Mouse (Mus musculus) ES-E14 (cell line): ENCODE results near the gene Myo1h.

Experiments used
- CHD2 ChIP-seq: IDR thresholded peaks from 2 replicates; pipeline ENCODE4 v1.6.1; 2014; ENCODE audit warnings: mild to moderate bottlenecking, low read depth, low read length, inconsistent platforms
- HCFC1 ChIP-seq: IDR thresholded peaks from 2 replicates; pipeline ENCODE4 v1.6.1; 2012; ENCODE audit warnings: low read length, inconsistent platforms, borderline replicate concordance; ENCODE audit not compliant: insufficient read depth
- MAFK ChIP-seq: IDR thresholded peaks from 2 replicates; pipeline ENCODE4 v1.6.1; 2014; ENCODE audit warnings: mild to moderate bottlenecking, low read depth, low read length, inconsistent platforms; ENCODE audit not compliant: insufficient read depth
- ZNF384 ChIP-seq: IDR thresholded peaks from 2 replicates; pipeline ENCODE4 v1.6.1; 2012; ENCODE audit warnings: low read depth, low read length, inconsistent platforms

- no peak for TF ChIP-seq MAFK
- TF ChIP-seq ZNF384, result no peak
- TF ChIP-seq CHD2, result no peak
- no peak for TF ChIP-seq HCFC1
Observed at GRCm38 (mm10) chr5:114360968-114361367, 72.0 kb downstream of the Myo1h start.
